Mouse (Mus musculus) limb, embryonic 15.5 days (tissue): ENCODE measurements around the gene Mum1. TPM values are rescaled to one million over a fixed set of nuclear protein-coding genes. Genes with fewer than 3 reads are reported as not detected.
A peak's percentile ranks its signal among the peaks of the same experiment; 100 is the strongest.
"Not testable (repeated sequence)": the region's sequence is repeated elsewhere in the genome, so short reads cannot be mapped to it uniquely, and the experiment has no call there.

Experiments used
- ATAC-seq: fragments of 200-750 bp; cut with Nextera tagmentation; 2 replicates; pipeline ENCODE4 v1.8.0; 2017; ENCODE audit warnings: low read depth, moderate TSS enrichment; ENCODE audit not compliant: insufficient number of reproducible peaks, low FRiP score, low TSS enrichment
- H3K27ac ChIP-seq: fragments of 300-500 bp; sonication (generic); 2 replicates; pipeline ENCODE4 v1.5.1; 2015; ENCODE audit warnings: moderate library complexity, mild to moderate bottlenecking, inconsistent platforms
- H3K27me3 ChIP-seq: fragments of 300-500 bp; sonication (generic); 2 replicates; pipeline ENCODE4 v1.6.1; 2015; ENCODE audit warnings: inconsistent platforms
- H3K36me3 ChIP-seq: fragments of 300-500 bp; sonication (generic); 2 replicates; pipeline ENCODE4 v1.6.1; 2015; ENCODE audit warnings: inconsistent platforms
- H3K4me1 ChIP-seq: fragments of 300-500 bp; sonication (generic); 2 replicates; pipeline ENCODE4 v1.6.1; 2015; ENCODE audit warnings: inconsistent platforms
- H3K4me2 ChIP-seq: fragments of 300-500 bp; sonication (generic); 2 replicates; pipeline ENCODE4 v1.6.1; 2015; ENCODE audit warnings: mild to moderate bottlenecking, inconsistent platforms
- H3K4me3 ChIP-seq: fragments of 300-500 bp; sonication (generic); 2 replicates; pipeline ENCODE4 v1.5.1; 2015; ENCODE audit warnings: mild to moderate bottlenecking, inconsistent platforms
- H3K9ac ChIP-seq: fragments of 300-500 bp; sonication (generic); 2 replicates; pipeline ENCODE4 v1.6.1; 2015; ENCODE audit warnings: inconsistent platforms
- H3K9me3 ChIP-seq: fragments of 300-500 bp; sonication (generic); 2 replicates; pipeline ENCODE4 v1.6.1; 2016; ENCODE audit warnings: inconsistent platforms
- WGBS: fragments of 180-500 bp; shearing (Covaris S2); methylation state at CpG from one replicate; pipeline ENCODE4 v1.1.7; 2015; 5-methylcytosine and 5-hydroxymethylcytosine counted together
- polyA plus RNA-seq: library from polyadenylated mRNA; unstranded; fragments of >200 nt; fragmentation: Nextera tagmentation; extraction: Ambion mirVana; gene quantifications from 2 replicates; pipeline ENCODE4 v1.2.1, GENCODE M21; 2015

Mum1 gene
- polyA plus RNA-seq, 1 experiment from 2014 or later, result 67.6 TPM

DNA sequence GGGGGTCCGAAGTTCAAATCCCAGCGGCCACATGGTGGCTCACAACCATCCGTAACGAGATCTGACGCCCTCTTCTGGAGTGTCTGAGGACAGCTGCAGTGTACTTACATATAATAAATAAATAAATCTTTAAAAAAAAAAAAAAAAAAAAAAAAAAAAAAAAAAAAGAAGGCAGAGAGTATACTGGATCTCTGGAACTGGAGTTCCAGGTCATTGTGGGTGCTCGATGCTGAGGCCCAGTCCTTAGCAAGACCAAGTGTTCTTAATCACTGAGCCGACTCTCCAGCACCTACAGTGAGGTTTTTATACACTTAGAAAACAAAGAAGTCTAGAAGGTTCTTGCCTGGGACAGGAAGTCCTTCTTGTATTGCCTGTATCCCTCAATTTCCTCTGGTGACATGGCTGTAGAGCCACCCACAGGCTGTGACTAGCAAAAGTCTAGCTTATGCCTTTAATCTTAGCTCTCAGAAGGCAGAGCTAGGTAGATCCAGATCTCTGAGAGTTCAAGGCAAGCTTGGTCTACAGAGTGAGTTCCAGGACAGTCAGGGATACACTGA, 14.6 kb upstream of the Mum1 start:
- not testable (repeated sequence) for H3K27ac ChIP-seq, H3K36me3 ChIP-seq, H3K9me3 ChIP-seq, H3K9ac ChIP-seq, H3K4me2 ChIP-seq, H3K27me3 ChIP-seq, ATAC-seq, H3K4me3 ChIP-seq
- H3K4me1 ChIP-seq, result peaks cover 10% of the 10 kb centered on the region
- WGBS, result 67% methylated on average over 7 of the region's 7 CpGs

DNA sequence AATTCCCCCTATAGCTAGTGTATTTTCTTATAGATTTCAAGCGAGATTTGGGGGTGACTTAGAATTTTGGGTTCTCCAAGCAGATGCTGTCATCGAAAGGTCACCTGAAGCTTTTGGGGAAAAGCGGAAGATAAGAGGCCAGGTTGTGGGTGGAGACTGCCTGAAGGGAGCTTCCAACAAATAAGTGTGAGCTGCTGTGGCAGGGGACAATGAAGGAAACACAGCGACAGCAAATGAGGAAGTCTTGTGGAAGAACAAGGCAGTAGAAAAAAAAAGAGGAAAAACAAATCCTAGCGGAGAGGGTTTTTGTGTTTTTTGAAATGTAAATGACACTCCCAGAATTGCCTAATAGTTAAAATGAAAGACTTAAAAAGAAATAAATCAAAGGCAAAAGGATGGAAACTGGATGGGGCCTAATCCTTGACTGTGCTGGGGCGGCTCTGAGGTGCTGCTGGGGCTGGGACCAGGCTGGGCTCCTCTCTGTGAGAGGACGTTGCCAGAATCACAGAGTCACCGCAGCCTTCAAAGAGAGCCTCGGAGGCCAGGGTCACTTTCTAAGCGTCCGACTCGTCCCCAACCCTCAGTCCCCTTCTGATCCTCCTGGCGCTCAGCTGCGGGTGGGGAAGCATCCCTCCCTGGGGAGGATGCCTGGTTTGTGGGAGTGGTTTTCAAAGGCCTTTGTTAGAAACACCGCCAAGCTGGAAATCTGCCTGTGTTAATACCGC, 11.0 kb upstream of the Mum1 start:
- Histone ChIP-seq H3K27me3 (no peaks in the 10 kb centered on the region), H3K9ac (no peak overlapping the region)

DNA sequence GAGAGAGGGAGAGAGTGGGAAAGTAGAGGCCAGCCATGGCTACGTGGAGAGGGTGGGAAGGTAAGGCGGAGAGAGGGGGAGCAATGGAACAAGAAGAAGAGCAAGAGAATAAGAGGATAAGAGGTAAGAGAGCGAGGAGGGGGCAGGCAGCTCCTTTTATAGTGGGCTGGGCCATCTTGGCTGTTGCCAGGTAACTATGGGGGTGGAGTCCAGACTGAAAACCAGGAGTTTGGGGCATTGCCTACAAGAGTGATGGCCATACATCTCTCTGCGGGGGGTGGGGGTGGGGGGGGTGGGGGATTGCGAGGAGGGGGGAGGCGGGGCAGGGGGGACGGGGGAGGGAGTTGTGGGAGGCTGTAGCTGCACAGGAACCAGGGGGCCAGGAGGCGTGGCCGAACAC, 5.6 kb upstream of the Mum1 start:
- no peaks in the 10 kb centered on the region for H3K9me3 ChIP-seq
- no peak overlapping the region for H3K27ac ChIP-seq
- H3K4me3 ChIP-seq, result no peak overlapping the region
- ATAC-seq, result no peak
- no peaks in the 10 kb centered on the region for H3K36me3 ChIP-seq
- 31% methylated on average over 9 of the region's 9 CpGs for WGBS
- no peak overlapping the region for H3K4me2 ChIP-seq
- H3K27me3 ChIP-seq, result no peaks in the 10 kb centered on the region
- H3K4me1 ChIP-seq, result peaks cover 5% of the 10 kb centered on the region
- no peak overlapping the region for H3K9ac ChIP-seq

More for the DNA sequence above, 11.0 kb upstream of the Mum1 start:
- ATAC-seq, result no peak
- H3K4me3 ChIP-seq, result no peak overlapping the region
- H3K36me3 ChIP-seq, result no peaks in the 10 kb centered on the region
- 0 out of 2 replicates have a peak, but pooled peaks cover 3% of the 10 kb centered on the region for H3K4me1 ChIP-seq
- no peak overlapping the region for H3K27ac ChIP-seq
- WGBS, result 31% methylated on average over 16 of the region's 16 CpGs
- no peaks in the 10 kb centered on the region for H3K9me3 ChIP-seq
- H3K4me2 ChIP-seq, result no peak overlapping the region

DNA sequence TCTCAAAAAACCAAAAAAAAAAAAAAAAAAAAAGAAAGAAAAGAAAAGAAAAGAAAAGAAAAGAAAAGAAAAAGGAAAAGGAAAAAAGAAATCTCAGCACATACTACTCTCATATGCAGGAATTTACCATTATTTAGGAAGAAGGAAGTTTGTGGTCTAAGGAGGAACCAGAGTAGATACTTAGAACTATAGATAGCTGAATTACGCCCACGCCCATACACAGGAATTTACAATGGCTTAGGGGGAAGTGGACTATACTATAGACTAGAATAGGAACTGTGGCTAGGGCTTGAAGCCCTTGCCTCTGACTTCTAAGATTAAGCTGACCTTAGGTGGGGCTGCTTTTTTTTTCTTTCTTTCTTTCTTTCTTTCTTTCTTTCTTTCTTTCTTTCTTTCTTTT, 3.1 kb upstream of the Mum1 start:
- H3K4me2 ChIP-seq, H3K4me3 ChIP-seq, H3K9me3 ChIP-seq, H3K27ac ChIP-seq, H3K9ac ChIP-seq, H3K27me3 ChIP-seq, H3K36me3 ChIP-seq, ATAC-seq: not testable (repeated sequence)
- peaks cover 20% of the 10 kb centered on the region for H3K4me1 ChIP-seq
- 90% methylated on average over 2 of the region's 2 CpGs for WGBS

DNA sequence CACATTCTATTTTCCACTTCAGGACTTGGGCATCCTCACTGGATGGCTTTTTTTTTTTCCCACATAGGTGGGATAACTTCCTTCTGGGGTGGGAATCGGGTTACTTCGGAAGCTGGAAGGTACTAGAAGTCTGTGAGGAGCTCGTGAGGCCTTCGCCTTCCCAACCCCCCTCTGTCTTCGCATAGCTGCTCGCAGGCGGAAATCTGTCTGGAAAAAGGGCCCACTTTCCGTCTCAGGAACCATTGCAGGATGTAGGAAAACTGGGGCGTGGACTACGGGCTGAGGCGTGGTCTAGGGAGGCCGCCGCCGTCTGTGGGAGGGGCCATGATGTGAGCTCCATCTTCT, 191 bp upstream of the Mum1 start:
- ATAC-seq, result no peak
- H3K4me3 ChIP-seq, result peak overlapping the region; percentile 82
- WGBS, result 0% methylated on average over 14 of the region's 14 CpGs
- no peaks in the 10 kb centered on the region for H3K9me3 ChIP-seq
- peaks cover 25% of the 10 kb centered on the region for H3K36me3 ChIP-seq
- H3K27ac ChIP-seq, result peak overlapping the region; percentile 96
- 0 out of 2 replicates have a peak overlapping the region, but pooled peaks have one; percentile 7 for H3K9ac ChIP-seq
- H3K4me2 ChIP-seq, result peak overlapping the region; percentile 82
- no peaks in the 10 kb centered on the region for H3K27me3 ChIP-seq
- peaks cover 42% of the 10 kb centered on the region for H3K4me1 ChIP-seq

DNA sequence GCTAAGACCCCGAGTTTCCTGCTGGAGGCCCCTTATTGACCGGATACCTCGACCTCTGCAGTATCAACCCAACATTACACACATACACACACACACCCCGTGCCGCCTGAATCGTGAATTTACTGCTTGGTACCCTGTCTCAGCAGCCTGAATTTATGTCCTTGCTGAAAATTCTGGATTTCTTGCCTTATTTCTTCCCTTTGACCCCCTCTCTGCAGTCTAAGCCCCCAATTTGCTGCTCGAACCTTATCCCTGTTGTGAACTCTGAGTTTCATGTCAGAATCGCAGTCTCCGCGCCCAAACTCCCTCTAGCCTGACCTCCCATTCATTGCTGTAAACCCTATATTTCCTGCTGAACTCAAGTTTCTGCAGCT, 919 bp downstream of the Mum1 start:
- Histone ChIP-seq H3K4me2 (peak overlapping the region; percentile 82), H3K9me3 (no peaks in the 10 kb centered on the region), H3K27ac (peak overlapping the region; percentile 96), H3K27me3 (no peaks in the 10 kb centered on the region), H3K4me1 (peaks cover 48% of the 10 kb centered on the region), H3K4me3 (peak overlapping the region; percentile 82), H3K36me3 (peaks cover 35% of the 10 kb centered on the region), H3K9ac (peak overlapping the region; percentile 88)
- no peak for ATAC-seq
- WGBS, result 4% methylated on average over 10 of the region's 10 CpGs

DNA sequence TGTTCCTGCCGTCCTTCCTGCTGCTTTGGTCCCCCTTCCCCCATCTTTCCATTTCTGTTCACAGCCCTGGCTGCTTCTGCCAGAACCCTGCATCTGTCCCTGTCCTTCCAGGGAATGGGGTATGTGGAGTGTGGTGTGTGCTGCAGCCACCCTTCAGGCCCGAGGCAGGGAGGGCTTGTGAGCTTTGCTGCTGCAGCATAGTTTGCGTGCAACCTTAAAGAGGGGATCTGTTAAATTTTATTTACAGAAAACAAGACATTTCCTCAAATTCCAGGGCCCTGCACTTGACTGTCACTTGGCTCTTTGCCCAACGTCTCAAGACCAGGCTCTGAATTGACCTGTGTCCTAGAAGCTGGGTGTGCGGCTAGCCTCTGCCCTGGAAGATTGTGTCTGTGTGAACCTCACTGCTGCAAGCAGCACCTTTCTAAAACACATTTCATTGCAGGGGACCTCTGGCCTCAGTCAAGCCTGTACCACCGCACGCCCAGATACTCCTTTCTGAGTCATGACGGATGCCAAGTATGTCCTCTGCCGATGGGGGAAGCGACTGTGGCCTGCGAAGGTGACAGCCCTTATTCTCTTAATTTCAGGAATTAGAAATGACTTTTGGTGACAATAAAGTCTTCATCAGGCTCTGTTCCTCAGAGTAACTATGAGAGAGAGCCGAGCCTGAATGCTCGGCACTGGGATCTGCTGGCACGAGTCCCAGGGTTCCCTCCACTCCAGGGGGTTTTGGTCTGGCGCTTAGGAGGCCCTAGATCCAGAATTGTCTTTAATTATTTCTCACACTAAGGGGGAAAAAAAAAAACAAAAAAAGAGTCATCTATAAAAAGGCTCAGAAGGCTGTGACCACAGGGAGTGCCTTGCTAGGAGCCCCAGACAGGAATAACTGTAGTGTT, 1.9 kb downstream of the Mum1 start:
- H3K9me3 ChIP-seq, result no peaks in the 10 kb centered on the region
- H3K27ac ChIP-seq, result peak overlapping the region; percentile 96
- H3K27me3 ChIP-seq, result no peaks in the 10 kb centered on the region
- WGBS, result 38% methylated on average over 15 of the region's 15 CpGs
- H3K4me1 ChIP-seq, result peaks cover 56% of the 10 kb centered on the region
- H3K4me3 ChIP-seq, result peak overlapping the region; percentile 82
- ATAC-seq, result no peak
- H3K36me3 ChIP-seq, result peaks cover 45% of the 10 kb centered on the region
- peak overlapping the region; percentile 82 for H3K4me2 ChIP-seq
- H3K9ac ChIP-seq, result peak overlapping the region; percentile 88

DNA sequence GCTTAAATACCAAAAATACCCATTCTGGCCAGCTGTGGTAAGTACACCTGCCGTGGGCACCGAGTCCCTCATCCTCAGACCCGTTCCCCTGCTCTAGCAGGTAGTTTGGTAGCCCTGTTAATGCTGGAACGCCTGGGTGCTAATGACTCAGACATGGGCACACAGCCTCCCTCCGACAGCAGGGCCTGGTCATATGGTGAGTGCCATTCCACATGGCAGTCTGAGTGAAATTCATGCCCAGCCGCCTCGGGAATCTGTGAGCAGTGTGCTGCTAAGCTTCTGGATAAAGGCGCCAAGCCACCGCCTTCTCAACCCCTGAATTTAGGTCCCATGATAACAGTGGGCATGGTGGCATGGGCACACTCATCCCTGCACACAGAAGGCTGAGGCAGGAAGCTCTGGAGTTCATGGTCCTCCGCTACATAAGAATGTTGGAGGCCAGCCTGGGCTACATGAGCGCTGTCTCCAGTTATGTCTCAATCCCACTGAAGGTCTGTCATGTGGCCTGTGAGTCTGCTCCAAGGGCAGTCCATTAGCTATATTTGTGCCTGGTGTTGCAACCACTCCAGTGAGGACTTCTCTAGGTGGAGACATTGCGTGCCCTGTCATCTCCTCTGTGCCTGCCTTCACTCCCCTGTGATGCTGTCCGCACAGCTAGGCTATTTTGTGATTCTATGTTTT, 10.1 kb downstream of the Mum1 start:
- Histone ChIP-seq H3K4me2 (no peak overlapping the region), H3K4me1 (peaks cover 17% of the 10 kb centered on the region), H3K27me3 (no peaks in the 10 kb centered on the region), H3K27ac (no peak overlapping the region), H3K4me3 (no peak overlapping the region), H3K9me3 (no peaks in the 10 kb centered on the region), H3K36me3 (peaks cover 100% of the 10 kb centered on the region), H3K9ac (no peak overlapping the region)
- no peak for ATAC-seq
- 96% methylated on average over 13 of the region's 13 CpGs for WGBS

DNA sequence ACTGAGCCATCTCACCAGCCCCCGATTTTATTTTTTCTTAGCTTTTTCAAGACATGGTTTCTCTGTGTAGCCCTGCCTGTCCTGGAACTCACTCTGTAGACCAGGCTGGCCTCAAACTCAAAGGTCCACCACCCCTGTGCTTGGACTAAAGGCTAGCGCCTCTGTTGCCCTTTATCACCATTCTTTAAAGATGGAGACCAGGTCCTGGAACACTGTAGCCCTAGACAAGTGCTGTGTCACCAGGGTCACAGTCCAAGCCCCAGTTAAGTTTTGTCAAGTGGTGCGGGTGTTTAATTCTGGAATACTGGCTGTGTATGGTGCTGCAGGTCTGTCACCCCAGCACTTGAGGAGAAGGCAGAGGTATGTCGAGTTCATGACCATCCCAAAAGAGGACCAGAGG, 10.8 kb downstream of the Mum1 start:
- H3K4me3 ChIP-seq, result no peak overlapping the region
- ATAC-seq, result no peak

DNA sequence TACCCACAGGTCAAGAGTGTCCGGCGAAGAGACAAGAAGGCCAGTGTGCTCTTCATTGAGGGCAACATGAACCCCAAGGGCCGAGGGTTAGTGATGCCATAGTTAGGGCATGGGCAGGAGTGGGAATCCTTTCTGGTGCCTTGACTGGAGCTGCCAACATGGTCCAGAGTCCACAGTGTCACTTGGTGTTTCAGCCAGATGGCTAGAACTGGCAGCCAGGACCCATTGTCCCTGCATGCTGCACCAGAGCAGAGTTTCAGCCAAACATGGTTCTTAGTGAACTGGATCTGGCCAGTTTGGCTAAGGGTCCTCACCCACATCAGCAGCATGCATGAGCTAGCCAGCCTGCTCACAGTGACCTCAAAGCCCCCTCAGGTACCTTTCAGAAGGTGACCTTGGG, 12.1 kb downstream of the Mum1 start:
- H3K9ac ChIP-seq, result no peak overlapping the region
- WGBS, result 90% methylated on average over 3 of the region's 3 CpGs
- no peak overlapping the region for H3K27ac ChIP-seq
- H3K9me3 ChIP-seq, result no peaks in the 10 kb centered on the region
- no peaks in the 10 kb centered on the region for H3K27me3 ChIP-seq
- peaks cover 99% of the 10 kb centered on the region for H3K36me3 ChIP-seq
- H3K4me2 ChIP-seq, result no peak overlapping the region
- no peak overlapping the region for H3K4me3 ChIP-seq
- ATAC-seq, result no peak
- peaks cover 1% of the 10 kb centered on the region; the same call in 1 of the 2 replicates for H3K4me1 ChIP-seq

More for the DNA sequence above, 10.8 kb downstream of the Mum1 start:
- Histone ChIP-seq H3K36me3 (peaks cover 99% of the 10 kb centered on the region), H3K4me2 (no peak overlapping the region), H3K9me3 (no peaks in the 10 kb centered on the region), H3K4me1 (peaks cover 12% of the 10 kb centered on the region), H3K9ac (no peak overlapping the region), H3K27ac (no peak overlapping the region), H3K27me3 (no peaks in the 10 kb centered on the region)
- 85% methylated on average over 4 of the region's 4 CpGs for WGBS

DNA sequence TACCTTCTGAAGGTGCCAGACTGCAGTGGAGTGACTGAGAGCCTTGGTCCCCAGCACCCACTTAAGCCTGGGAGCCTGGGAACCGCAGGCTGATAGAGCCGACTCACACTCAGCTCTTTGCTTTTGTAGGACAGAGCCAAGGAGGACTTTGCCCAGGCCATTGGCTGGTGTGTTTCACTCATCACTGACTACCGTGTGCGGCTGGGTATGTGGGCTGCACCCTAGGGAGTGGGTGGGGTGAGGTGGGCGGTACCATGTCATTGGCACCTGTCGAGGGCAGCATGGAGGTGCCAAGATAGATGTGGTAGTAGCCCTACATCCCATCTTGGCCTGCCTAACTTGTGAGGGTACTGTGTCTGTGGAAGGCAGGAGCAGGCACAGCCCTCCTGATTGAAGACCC, 13.6 kb downstream of the Mum1 start:
- WGBS, result 80% methylated on average over 6 of the region's 6 CpGs
- H3K4me3 ChIP-seq, result no peak overlapping the region

More for the DNA sequence above, 13.6 kb downstream of the Mum1 start:
- no peak for ATAC-seq
- Histone ChIP-seq H3K9me3 (no peaks in the 10 kb centered on the region), H3K4me2 (no peak overlapping the region), H3K36me3 (peaks cover 99% of the 10 kb centered on the region), H3K27me3 (no peaks in the 10 kb centered on the region), H3K9ac (no peak overlapping the region), H3K27ac (no peak overlapping the region), H3K4me1 (no peaks in the 10 kb centered on the region)
